Mouse (Mus musculus): ENCODE measurements around the gene Nrxn3.

GRCm38 (mm10) chr12:90197994-90198393 is 1475.3 kb downstream of the Nrxn3 start:
- no peak for TF ChIP-seq POLR2A (IDR thresholded peaks at IDR 0.05; ENCODE audit: low read depth, low read length)
- TF ChIP-seq CTCF (IDR thresholded peaks at IDR 0.05; ENCODE audit: borderline replicate concordance, insufficient read depth, low read length), result no peak
